Mouse (Mus musculus): ENCODE measurements at regions not wholly inside any gene's neighbourhood (a gene's known extent, or its start where the extent isn't known, plus 50 kb on each side); places are given as distances from the start of the nearest gene placed in this dataset.
A peak's percentile ranks its signal among the peaks of the same experiment; 100 is the strongest.

DNA sequence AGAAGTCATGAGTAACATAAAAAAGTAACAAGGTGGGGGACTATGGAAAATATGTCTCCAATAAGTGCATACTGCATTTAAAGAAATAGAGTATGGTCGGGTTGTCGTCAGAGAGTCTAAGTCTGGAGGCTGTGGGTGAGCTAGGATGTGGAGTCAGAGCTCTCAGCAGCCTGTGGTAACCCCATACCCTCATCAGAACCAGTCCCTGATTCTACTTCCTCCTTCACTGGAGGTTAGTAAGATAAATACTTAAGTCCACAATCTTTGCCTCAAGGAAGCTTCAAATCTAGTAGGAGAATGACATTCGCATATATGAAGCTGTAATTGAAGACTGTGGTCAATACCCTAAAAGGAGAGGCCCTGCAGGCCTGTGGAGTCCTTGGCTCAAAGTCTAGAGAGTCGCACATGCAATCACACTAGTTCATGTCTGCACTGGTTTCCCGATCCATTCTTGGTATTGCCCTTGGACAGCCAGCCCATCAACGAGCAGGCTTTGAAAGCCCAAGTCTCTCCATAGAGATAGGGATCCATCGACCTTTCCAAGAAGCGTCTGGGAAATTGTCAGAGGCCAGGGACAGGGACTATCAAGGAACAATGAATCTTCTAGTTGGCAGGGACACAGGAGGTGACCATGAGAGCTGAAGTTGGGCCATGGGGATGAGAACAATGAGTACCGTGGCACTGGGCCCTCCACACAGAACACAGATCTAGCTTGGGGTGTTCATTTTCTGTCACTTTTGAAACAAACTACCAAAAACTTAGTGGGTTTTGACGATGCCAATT lies 200.3 kb downstream of the Zfp36l1 start:
- no peak for DNase-seq (ENCODE audit: low spot score in 2 of 2)

DNA sequence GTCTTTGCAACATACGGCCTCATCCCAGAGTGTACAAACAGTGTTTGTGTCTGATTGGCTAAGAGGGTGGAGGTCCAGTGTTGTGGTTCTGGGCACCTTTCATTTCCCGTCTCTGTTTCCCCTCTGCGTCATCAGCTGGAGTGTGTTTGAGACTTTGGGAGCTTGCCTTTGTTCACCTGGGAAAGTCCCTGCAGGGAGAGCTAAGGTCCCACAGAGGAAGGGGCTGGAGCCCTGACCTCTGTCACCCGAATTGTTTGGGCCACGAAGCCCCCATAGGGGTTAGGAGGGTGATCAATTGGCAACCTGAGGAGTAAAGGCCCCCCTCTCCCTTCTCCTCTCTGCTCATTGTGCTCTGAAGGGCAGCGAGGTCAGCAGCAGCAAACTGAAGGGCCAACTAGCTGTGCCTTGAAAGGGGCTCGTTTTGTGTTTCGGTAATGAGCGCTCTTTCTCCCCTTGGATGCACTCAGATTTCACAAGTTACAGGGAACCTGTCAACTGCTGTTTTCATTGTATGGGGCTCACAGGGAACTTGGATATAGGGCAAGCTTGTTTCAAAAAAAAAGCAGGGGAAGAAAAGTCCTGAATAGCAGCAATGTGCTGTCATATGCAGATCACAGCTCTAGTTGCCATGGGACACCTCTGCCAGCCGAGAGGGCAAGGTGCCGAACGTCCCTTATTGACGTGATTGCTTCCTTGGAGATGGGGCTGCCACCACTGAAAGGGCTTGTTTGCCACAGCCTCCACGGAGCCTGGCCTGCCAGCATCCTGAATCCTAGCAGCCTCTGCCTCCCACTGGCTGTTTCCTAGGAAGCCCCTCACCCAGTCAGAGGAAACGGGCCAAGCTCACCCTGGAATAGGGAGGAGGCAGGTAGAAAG lies 201.7 kb downstream of the Zfp36l1 start:
- peak in 1 of 2 experiments; percentile 64 for DNase-seq (ENCODE audit: low spot score in 2 of 2)

- no peak for DNase-seq (ENCODE audit: low spot score in 2 of 2)
These were observed 205.2 kb downstream of the Zfp36l1 start for GRCm38 (mm10) chr12:79907583-79907982.

GRCm38 (mm10) chr12:79906738-79907365 lies 206.0 kb downstream of the Zfp36l1 start:
- DNase-seq (ENCODE audit: low spot score in 2 of 2): no peak

DNA sequence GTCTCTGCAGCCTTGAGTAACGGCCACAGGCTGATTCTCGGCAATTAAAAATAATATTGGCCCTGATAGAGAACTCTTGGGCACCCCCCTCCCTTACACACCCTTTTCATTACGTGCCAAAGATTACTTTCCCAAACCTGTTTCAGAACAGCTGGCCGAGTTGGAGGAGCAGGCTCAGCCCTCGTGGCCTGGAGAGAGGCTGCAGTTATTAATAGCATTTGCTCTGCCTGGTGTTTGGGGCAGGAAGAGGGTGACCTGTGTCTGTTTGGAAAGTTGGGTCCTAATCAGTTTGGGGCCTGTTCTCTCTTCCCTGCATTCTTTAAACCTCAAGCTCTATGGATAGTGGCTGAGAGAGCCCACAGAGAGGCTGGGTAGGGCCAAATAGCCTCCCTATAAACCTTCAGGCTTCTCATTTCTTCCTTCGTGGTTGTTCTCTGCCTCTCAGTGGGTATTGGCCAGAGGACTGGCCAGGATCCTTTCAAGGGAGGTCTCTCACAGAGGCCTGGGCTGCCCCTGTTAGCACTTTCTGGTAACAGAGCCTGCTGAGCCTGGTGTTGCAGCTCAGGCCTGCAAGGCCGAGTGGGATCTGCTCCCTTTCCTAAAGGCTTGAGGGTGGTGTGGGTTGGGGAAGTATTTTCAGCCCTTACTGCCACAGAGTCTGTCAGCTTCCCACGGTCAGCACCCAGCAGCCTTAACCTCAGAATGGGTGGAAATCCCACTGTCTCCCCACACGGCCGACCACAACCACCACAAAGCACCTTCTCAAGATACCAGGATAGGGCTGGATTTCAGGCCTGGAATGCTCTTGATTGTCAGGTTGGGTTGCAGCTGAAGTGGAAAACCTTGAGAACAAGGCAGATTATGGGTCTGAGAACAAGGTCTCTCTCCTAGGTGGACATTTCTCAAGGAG lies 206.7 kb downstream of the Zfp36l1 start:
- DNase-seq (ENCODE audit: low spot score in 2 of 2): no peak

DNA sequence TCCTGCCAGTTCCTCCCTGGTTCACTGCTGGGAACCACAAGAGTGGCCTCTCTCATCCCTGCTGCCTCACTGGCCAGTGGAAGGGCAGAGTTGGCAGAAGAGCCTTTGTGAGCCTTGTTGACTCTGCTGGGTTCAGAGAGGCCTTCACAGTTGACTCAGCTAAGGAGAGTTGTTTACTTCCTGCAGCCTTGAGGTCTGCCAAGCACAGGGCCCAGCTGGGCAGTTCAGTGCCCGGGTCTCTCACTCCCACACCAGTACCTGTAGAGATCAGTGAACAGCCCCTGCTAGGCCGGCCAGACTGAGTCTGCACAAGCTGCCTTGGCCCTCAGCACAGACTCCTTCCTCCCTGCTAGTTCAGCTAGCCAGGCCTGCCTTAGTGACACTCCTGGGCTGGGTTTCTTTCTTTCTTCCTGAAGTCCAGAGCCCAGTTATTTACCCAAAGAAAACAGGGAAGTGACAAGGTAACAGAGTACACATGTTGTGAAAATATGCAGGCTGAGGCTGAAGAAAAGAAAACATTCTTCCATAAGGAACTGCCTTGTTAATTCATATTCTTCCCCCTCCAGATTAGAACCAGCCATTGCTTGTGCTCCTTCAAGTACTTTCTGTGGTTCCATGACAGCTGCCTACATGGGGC lies 207.8 kb downstream of the Zfp36l1 start:
- no peak for DNase-seq (ENCODE audit: low spot score in 2 of 2)

- DNase-seq (ENCODE audit: low spot score in 2 of 2): no peak
These were observed 210.1 kb downstream of the Zfp36l1 start for GRCm38 (mm10) chr12:79902761-79903160.

- no peak for DNase-seq (ENCODE audit: low spot score in 2 of 2)
These were observed 210.7 kb downstream of the Zfp36l1 start for GRCm38 (mm10) chr12:79902163-79902562.

DNA sequence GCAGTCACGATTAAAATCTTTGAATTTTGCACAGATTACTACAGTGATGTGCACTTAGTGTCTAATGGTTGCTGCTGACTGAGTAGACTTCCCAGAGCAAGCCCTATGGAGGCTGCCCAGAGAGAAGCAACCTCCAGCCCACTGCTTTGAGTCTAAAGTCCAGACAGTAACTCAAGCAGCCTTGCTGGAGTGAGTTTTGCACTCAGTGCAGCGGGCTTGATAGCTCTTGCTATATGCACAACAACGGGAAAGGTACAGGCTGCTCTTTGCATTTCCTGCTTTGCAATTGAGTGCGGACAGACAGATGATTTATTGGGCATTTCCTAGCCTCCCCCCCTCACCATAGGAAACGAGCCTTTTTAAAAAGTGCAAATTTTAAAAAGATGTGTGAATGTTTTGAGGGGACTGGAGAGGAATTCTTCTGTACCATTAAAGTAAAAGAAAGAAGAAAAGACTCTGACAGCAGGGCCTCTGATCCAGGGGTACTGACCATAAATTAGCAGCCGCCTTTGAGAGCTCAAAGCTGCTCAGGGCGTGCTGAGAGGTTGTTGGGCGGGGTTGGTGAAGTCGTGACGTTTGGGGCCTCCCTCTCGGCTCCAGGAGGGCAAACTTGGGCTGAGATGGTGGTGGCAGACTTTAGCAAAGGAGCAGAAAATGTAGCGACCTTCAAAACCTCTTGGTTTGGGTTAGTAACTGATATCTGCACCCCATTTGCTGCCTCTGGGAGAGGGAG lies 214.4 kb downstream of the Zfp36l1 start:
- no peak for DNase-seq (ENCODE audit: low spot score in 2 of 2)

GRCm38 (mm10) chr12:79895975-79896374 lies 216.8 kb downstream of the Zfp36l1 start:
- DNase-seq (ENCODE audit: low spot score in 2 of 2): no peak

- DNase-seq (ENCODE audit: low spot score in 2 of 2): no peak
These were observed 217.5 kb downstream of the Zfp36l1 start for GRCm38 (mm10) chr12:79895324-79895723.

DNA sequence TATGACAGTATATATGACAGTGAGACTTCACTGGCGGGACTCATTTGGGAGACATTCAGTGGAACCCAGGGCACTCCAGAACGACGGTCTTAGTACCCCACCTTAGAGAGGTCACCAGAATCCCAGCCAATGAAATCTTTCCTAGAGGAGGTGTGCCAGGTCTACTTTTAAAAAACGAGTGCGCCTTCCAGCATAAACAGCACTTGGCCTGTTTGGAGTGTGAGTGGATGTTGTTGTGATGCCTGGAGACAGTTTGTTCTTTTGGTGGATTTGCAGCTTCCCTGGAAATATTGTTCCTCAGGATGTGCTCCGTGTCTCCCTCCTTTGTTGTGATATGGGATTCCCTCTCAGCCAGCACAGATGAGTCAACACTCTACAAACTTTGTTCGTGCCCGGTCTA lies 219.9 kb downstream of the Zfp36l1 start:
- DNase-seq (ENCODE audit: low spot score in 2 of 2): no peak

- no peak for DNase-seq (ENCODE audit: low spot score in 2 of 2)
These were observed 220.9 kb downstream of the Zfp36l1 start for GRCm38 (mm10) chr12:79891942-79892341.

- no peak for DNase-seq (ENCODE audit: low spot score in 2 of 2)
These were observed 221.9 kb downstream of the Zfp36l1 start for GRCm38 (mm10) chr12:79890887-79891286.

DNA sequence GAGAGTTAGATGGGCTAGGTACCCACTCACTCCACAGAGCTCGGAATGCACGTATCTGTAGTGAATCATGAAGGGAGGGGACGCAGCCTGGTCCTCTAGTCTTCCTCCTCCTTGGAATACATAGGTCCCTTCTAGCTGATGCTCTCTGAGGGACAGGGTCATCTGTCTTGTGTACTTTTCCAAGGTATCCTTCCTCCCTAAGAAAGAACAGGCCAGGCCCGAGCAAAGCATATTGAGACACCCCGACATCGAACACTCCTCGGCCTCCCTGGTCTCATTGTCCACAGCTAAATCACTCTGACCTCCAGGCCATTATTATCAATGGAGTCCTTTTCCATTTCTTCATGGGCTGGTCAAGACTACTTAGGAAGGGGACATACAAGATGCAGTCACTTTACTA lies 222.5 kb downstream of the Zfp36l1 start:
- DNase-seq (ENCODE audit: low spot score in 2 of 2): no peak

DNA sequence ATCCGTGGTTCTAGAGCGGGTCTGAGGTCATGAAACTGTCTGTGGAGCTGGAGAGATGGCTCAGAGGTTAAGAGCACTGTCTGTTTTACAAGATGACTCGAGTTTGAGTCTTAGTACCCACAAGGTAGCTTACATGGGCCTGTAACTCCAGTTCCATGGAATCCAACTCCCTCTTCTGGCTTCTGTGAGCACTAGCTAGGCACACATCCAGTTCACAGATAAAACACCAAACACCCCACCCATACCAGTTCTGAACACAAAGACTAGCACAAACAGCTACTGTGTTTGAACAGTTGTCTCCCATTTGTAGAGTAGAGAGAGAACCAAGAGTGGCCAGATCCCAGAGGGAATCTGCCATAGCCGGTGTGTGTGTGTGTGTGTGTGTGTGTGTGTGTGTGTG lies 224.0 kb downstream of the Zfp36l1 start:
- DNase-seq (ENCODE audit: low spot score in 2 of 2): no peak

DNA sequence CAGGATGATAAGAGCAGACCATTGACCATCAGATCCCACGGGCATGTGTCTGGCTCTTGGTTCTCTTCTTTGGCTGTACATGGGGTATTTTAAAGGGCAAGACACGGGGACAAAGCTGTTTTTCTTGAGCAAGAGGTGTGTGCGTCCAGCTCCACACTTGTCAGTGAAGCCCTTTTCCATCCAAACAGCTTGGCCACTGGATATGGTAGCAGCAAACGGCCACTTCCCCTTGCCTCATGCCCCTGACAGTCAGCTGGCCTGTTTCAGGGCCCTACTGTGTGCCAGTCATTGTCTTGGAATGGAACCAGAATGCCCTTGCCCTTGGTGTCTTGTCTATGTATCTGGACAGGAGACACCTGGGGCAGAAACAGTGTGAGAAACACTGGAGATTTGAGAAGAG lies 224.7 kb downstream of the Zfp36l1 start:
- DNase-seq (ENCODE audit: low spot score in 2 of 2): no peak

GRCm38 (mm10) chr12:79887225-79887886 lies 225.5 kb downstream of the Zfp36l1 start:
- DNase-seq (ENCODE audit: low spot score in 2 of 2): no peak

DNA sequence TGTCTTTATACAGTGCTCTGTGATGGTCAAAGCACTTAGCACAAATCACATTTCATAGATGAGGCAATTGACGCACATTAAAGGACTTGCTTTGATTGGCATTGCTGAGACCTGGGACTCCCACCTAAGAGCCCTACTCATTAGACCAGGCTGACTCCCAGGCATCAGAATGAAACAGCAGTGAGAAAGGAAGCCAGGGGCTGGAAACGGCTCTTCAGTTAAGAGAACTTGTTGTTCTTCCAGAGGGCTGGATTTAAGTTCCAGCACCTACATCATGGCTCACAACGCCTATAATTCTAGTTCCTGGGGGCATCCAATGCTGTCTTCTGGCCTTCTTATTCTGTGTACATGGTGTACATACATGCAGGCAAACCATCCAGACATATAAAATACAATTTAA lies 226.3 kb downstream of the Zfp36l1 start:
- no peak for DNase-seq (ENCODE audit: low spot score in 2 of 2)

- no peak for DNase-seq (ENCODE audit: low spot score in 2 of 2)
These were observed 227.5 kb downstream of the Zfp36l1 start for GRCm38 (mm10) chr12:79885286-79885685.
